ENCODE assay signal across 20 mouse cellular contexts in genomic region chr5:95964940-95965339, GRCm38 (mm10). TPM values are rescaled to one million over a fixed set of nuclear protein-coding genes. Genes with fewer than 3 reads are reported as not detected.
"Had no signal": no experiment of that assay in that cellular context is flagged by ENCODE, and none has a peak within 500 bp of the region (broad histone marks: within the 10 kb centered on the region; RNA-seq: fewer than 3 reads in every experiment).

No protein-coding gene starts in this region.

- H3K27me3 ChIP-seq: lung, embryonic 15.5 days; megakaryocyte, embryonic 14.5 days; midbrain, embryonic 13.5 days; midbrain, embryonic 15.5 days; neural tube, embryonic 12.5 days; stomach, embryonic 15.5 days had no signal

- H3K4me2 ChIP-seq: lung, embryonic 15.5 days; midbrain, embryonic 11.5 days; midbrain, embryonic 13.5 days; midbrain, embryonic 15.5 days; neural tube, embryonic 12.5 days; stomach, embryonic 15.5 days had no signal

- H3K36me3 ChIP-seq: lung, embryonic 15.5 days; midbrain, embryonic 13.5 days; midbrain, embryonic 15.5 days; neural tube, embryonic 12.5 days; stomach, embryonic 15.5 days had no signal

- H3K9ac ChIP-seq: lung, embryonic 15.5 days; midbrain, embryonic 13.5 days; midbrain, embryonic 15.5 days; neural tube, embryonic 12.5 days; stomach, embryonic 15.5 days had no signal

- H3K4me3 ChIP-seq: lung, embryonic 15.5 days; megakaryocyte, embryonic 14.5 days; midbrain, embryonic 13.5 days; midbrain, embryonic 15.5 days; neural tube, embryonic 12.5 days; stomach, embryonic 15.5 days had no signal

- H3K4me1 ChIP-seq: lung, embryonic 15.5 days; megakaryocyte, embryonic 14.5 days; midbrain, embryonic 13.5 days; midbrain, embryonic 15.5 days; neural tube, embryonic 12.5 days; stomach, embryonic 15.5 days had no signal

- DNase-seq: lung, adult 2 months; lung, postnatal 14 days; lung, postnatal 36 days; right cerebral cortex, postnatal 14 days; thymus, adult 2 months; thymus, postnatal 25 days had no signal

- H3K27ac ChIP-seq: lung, embryonic 15.5 days; macrophage; midbrain, embryonic 13.5 days; midbrain, embryonic 15.5 days; neural tube, embryonic 12.5 days; stomach, embryonic 15.5 days; stomach, postnatal 0 days had no signal

- H3K9me3 ChIP-seq: lung, embryonic 15.5 days; megakaryocyte, embryonic 14.5 days; midbrain, embryonic 13.5 days; midbrain, embryonic 15.5 days; neural tube, embryonic 12.5 days; stomach, embryonic 15.5 days had no signal

- ATAC-seq: lung, postnatal 0 days; midbrain, embryonic 13.5 days; midbrain, embryonic 15.5 days had no signal

RNA-seq across cellular contexts. Expression of gene Cxcl13, which starts 8.2 kb away (rescaled TPM):
- total RNA-seq: megakaryocyte progenitor cell, adult 5-6 weeks; monocyte, adult 5-6 weeks; neutrophil, adult 5-6 weeks had no signal
- polyA plus RNA-seq: macrophage; midbrain, embryonic 11.5 days; midbrain, embryonic 13.5 days; midbrain, embryonic 15.5 days; testis, adult 2 months had no signal
